Mouse (Mus musculus): ENCODE data around the gene Tmem251. TPM values are rescaled to one million over a fixed set of nuclear protein-coding genes. Genes with fewer than 3 reads are reported as not detected.

The Tmem251 gene
- 1 to 10 TPM; 4.6 to 5.1 TPM for total RNA-seq (2021)
- long read RNA-seq, experiment 1, transcript Tmem251-201 (2 exons, 3,367 nt), result major isoform, 25 of 41 reads
- long read RNA-seq, experiment 1, partial matches to known transcripts, result 0 of 41 reads
- long read RNA-seq, experiment 1, other reads (novel, unspliced or antisense), result 16 of 41 reads
- long read RNA-seq, experiment 2, transcript Tmem251-201 (2 exons, 3,367 nt), result major isoform, 8 of 16 reads
- long read RNA-seq, experiment 2, partial matches to known transcripts, result 0 of 16 reads
- long read RNA-seq, experiment 2, other reads (novel, unspliced or antisense), result 8 of 16 reads

GRCm38 (mm10) chr12:102743589-102744574 is at the start of gene Tmem251, which contains the start of gene Moap1:
Tmem251 (plus strand) TSS chr12:102743762.
Moap1 (minus strand) TSS chr12:102743661.
- peak; percentile 94 for DNase-seq

DNA sequence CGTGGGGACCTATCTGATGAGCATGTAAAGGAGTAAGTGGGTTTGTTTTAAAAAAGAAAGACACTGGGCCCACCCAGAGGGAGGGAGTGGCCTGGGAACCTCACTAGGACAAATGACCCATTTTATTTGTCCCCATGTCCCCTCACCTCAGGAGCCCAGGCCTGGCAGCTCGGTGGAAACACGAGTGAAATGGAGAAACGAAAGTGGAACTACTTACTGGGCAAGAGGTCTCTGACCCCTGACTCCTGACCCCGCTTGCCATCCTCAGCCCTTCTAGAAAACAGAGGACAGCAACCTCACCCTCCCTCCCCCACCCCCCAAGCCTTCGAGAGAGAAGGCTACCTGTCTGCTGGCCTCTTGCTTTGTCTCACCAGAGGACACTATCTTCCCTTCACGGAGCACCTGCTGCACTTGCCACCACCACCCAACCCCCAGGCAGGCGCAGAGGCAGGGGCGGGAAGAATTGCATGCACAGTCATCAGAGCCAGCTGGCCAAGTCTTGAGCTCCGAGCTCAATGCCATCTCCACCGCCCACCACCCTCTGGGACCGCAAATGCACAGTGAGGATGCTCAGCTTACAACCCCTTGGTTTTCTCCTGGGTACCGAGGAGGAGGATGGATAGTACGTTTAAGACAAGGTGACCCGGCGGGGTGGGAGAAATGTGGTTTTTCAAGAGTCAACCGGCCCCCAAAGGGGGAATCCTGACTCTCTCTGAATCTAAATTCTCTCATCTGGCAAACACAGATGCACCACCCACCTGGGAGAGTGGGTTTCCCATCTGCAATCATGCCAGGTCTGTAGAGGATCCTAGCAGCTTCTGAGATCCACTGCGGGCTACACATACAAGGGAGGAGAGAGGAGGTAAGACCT is 48.0 kb upstream of the Tmem251 start:
- DNase-seq, result no peak

GRCm38 (mm10) chr12:102696635-102697354 is 46.8 kb upstream of the Tmem251 start:
- DNase-seq, result no peak

- no peak for DNase-seq
Measured at GRCm38 (mm10) chr12:102697381-102697780, 46.2 kb upstream of the Tmem251 start.

- no peak for DNase-seq
Measured at GRCm38 (mm10) chr12:102698089-102698684, 45.4 kb upstream of the Tmem251 start.

- no peak for DNase-seq
Measured at GRCm38 (mm10) chr12:102699156-102699555, 44.4 kb upstream of the Tmem251 start.

DNA sequence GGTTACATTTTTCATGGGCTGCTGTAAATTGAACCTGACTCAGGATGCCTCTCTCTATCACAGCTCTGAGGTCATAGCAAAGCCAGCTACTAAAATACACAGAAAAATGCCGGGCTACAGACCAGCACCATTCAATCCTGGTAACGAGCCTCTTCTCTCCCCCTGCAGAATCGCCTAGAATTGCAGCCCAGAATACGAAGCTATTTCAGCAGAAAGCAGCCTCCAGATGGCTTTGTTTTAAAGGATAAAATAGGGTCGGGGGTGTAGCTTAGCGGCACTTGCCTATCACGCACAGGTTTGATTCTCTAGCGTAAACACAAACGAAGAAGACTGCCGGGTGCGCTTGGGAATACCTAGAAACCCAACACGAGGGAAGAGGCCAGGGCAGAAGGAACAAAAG is 43.1 kb upstream of the Tmem251 start:
- no peak for DNase-seq

DNA sequence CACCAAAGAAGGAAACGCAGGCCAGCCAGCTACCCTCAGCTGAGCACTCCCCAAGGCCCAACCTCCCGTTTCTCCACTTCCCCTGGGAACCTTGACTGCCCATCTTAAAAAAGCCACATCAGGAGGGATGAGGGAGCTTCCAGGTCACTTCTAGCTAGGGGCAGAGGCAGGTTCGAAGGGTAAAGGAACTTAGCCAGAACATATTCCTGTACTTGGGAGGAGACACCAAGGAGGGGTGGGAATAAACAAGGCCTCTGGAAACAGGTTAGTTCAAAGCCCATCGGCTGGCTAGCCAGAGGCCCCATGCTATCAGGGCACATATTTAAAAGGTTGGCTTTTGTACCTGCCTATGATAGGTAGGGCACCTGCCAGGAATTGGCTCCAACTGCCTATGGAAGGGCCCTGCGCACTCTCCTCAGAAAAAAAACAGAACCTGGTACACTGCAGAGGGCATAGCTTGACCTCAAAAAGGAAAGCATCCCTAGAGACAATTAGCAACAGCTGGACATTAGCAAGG is 41.8 kb upstream of the Tmem251 start:
- no peak for DNase-seq

DNA sequence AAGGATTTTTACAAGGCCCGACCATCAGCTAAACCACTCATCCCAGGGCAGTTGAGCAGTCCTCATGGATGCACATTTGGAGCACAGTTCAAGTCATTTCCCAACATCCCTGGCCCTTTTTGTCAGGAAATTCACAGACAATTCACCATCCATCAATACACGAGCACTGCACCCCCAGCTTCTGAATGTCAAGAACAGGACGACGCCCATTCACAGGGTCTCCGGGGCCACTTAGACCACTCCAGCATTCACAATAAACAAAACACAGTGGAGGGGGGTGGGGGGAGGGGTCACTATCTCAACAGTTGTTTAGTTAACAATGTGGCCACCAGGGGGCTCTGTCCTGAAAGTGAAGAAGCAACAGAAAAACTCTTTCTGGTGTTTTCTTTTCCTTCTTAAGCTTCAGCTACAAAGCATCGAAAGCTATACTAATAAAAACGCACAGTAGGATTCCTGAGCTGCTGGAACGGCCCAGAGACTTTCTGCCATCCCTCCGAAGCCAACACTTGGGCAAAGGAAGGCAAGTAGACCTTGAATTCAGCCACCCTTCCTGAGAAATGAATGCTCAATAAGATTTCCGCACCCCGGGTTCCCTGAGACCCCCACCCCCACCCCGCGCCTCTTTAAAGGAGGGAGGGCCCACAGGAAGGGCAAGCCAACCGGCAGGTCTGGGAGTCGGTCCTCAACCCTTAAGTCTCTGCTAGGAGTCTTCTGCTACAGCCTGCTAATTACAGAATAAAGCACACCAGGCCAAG is 41.0 kb upstream of the Tmem251 start:
- DNase-seq, result peak; percentile 89

- DNase-seq, result peak; percentile 56
Measured at GRCm38 (mm10) chr12:102703111-102703412, 40.5 kb upstream of the Tmem251 start.

DNA sequence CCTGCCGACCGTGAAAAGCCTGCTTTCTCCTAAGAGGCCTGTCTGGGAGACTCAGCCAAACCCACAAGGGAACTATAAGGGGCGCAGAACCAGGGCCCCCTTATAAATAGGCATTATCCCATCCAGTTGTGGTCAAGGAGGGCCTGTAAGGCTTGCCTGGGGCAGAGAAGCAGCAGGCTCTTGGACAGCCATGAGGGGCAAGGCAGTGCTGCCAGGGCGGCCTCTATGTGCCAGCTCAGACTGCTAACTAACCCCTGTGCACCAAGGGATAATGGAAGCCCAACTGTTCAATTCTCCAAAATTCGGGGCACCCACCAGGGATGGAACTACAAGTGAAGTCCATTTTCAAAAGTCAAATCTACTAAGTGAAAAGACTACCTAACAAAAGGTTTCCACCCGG is 40.1 kb upstream of the Tmem251 start:
- DNase-seq, result no peak

GRCm38 (mm10) chr12:102703921-102704408 is 39.6 kb upstream of the Tmem251 start:
- DNase-seq, result no peak

DNA sequence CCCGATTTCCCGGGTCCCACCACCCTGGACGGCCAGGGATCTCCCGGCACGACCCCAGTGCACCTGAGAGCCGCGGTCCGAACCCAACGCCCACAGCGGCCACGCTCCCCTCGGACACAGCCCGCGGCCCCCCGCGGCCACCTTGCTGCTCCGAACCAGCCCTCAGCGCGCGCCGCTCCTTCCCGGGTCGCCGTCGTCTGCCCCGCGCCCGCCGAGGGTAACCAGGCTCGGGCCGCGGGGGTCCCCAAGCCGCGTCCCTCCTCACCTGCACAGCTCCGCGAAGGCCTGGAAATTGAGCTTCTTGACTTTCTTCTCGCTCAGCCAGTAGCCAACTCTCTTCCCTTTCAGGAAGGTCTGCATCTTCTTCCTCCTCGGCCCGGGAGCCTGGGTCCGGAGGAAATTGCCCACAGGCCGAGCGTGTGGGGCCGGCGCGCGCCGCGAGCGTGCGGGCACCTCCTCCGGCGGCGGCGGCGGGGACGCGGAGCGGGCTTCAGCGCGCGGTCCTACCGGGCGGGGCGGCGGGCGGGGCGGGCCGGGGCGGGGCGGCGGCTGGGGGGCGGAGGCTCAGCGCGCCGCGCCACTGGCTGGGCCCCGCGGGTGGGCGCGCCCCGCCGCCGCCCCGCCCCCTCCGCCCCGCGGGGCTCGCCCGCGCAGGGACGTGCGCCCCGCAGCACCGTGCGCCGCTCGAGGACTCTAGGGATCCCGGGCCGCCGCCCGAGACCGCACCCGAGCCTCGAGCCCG is 38.9 kb upstream of the Tmem251 start, which contains the start of gene Itpk1:
Itpk1 (minus strand) TSS at position 474 of the 742 bp plus-strand sequence.
- DNase-seq, result peak; percentile 74

- peak; percentile 94 for DNase-seq
Measured at GRCm38 (mm10) chr12:102705216-102705871, 38.2 kb upstream of the Tmem251 start.

DNA sequence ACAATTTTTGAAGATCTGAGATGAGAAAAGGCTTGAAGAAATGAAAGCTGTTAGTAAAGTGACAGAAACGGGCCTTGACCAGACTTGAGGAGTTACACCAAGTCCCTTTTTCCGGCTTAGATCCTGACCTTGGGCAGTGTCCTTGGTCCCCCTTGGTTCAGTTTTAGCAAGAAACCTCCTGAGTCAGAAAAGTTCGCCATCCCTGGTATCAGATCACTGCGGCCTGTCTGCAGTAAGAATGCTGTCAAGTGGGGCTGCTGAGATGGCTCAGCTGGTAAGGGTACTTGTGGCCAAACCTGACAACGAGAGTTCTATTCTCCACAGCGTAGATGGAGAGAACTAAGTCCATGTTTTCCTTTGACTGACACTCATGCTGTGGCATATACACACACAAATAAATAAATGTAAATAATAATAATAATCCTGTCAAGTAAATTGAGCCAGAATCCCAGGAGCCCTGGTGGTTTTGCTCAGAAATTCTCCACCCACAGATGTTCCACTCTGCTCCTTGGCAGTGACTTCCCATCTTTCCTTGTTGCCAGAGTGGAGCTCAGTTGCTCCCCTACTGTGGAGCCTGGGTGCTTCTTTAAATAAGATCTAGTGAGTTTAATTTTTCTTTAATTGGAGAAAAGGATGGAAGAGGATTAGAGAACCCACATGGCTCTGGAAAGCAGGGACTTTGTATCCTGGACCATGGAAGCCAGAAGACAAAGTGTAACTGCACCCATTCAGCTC is 37.5 kb upstream of the Tmem251 start:
- no peak for DNase-seq

GRCm38 (mm10) chr12:102706833-102707463 is 36.6 kb upstream of the Tmem251 start:
- DNase-seq, result no peak

DNA sequence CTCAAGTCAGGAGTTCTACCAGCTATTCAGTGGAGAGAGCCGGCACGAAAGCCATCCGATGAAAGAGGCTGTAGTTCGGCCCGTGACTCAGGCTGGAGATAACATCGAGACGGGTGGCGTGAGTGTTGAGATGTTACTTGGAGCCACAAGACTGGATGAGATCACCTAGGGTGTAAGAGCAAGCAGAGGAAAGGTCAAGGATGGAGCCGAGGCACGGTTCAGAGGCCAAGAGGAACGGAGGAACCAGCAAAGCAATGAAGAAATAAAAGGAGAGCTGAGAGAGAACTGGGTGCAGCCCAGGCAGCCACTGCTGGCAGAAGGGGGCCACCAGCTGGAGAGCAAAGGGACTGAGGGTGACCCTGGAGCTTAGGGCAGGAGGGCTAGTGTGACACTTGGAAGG is 35.3 kb upstream of the Tmem251 start:
- DNase-seq, result peak; percentile 56
